Mouse (Mus musculus) brown adipose tissue, adult 24 weeks (tissue): ENCODE measurements around the gene Lck. TPM values are rescaled to one million over a fixed set of nuclear protein-coding genes. Genes with fewer than 3 reads are reported as not detected.
"Not testable (repeated sequence)": the region's sequence is repeated elsewhere in the genome, so short reads cannot be mapped to it uniquely, and the experiment has no call there.

ENCODE experiments used
- H3K27ac ChIP-seq: fragments of 200-500 bp; replicated peaks from 2 replicates; pipeline ENCODE4 v1.5.1; 2012; ENCODE audit warnings: low read depth, mild to moderate bottlenecking, low read length
- H3K4me1 ChIP-seq: fragments of 200-500 bp; 2 replicates; pipeline ENCODE4 v1.6.1; 2012; ENCODE audit warnings: low read length, mixed read lengths; ENCODE audit not compliant: control insufficient read depth, insufficient read depth, insufficient read length
- H3K4me3 ChIP-seq: fragments of 200-500 bp; 2 replicates; pipeline ENCODE4 v1.5.1; 2012; ENCODE audit warnings: low read depth, mild to moderate bottlenecking, low read length, moderate library complexity; ENCODE audit not compliant: insufficient read depth
- polyA plus RNA-seq: library from polyadenylated mRNA; stranded (reverse); fragments of >200 nt; gene quantifications from 2 replicates; pipeline ENCODE4 v1.2.4, GENCODE M21; 2012; ENCODE audit not compliant: missing spikeins, insufficient read depth, insufficient read length

The Lck gene
- polyA plus RNA-seq, 1 experiment: not detected

DNA sequence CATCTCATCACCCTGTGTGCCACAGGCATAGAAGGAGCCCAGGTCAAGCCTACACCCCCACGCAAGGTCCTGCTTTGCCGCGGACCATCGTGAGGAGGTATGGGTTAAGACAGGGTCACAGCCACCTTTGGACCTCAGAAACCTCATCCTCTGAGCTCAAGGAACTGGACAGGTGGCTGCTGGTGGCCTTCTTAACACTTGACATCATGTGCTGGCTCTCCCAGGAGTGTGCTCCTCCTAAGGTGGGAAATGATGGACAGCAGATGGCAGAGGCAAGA lies 409 bp downstream of the Lck start:
- Histone ChIP-seq H3K4me3 (no peak overlapping the region), H3K27ac (no peak overlapping the region)

DNA sequence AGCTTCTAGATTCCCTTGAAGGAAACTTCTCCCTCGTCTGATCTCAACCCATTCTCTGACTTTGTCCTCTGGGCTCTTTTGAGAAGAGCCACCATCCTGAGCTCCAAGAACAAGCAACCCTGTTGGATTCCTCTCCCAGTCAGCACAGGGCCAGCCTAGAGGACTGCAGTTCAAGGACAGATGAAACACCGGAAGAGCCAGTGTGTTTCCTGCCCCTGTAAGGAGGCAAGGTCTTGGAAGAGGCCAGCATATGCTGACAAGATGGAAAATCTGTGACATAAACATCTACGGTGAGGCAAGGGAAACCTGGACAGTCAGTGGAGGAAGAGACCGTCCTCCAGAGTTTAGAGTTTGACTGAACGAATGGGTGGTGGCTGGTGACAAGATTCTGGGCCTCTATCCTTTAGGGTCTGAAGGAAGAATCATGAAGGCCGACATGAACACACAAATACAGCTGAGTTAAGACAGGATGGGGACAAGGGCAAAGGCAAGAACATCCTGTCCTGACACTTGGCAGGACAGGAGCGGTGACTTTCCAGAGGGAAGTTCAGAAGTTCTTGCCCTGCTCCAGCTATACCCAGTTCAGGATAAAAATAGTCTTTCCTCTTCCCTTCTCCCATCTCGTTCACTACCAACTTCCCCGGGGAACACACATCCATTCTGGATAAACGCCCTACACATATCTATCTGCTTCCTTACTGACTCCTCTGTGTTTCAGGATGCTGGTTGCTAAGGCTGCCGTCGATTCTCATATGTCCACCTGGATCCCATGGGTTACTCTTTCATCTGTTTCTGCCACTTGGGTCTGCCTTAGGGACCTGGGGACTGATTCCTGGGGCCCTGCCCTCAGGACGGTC lies 977 bp downstream of the Lck start:
- H3K4me1 ChIP-seq: peaks cover 2% of the 10 kb centered on the region; the same call in 1 of the 2 replicates
- 0 out of 2 replicates have a peak overlapping the region, but pooled peaks have one; percentile 8 for H3K27ac ChIP-seq

More for the DNA sequence above, 409 bp downstream of the Lck start:
- H3K4me1 ChIP-seq: peaks cover 5% of the 10 kb centered on the region

GRCm38 (mm10) chr4:129571551-129572084 lies 1.8 kb downstream of the Lck start:
- H3K4me3 ChIP-seq: no peak overlapping the region
- H3K4me1 ChIP-seq: peaks cover 2% of the 10 kb centered on the region; the same call in 1 of the 2 replicates
- H3K27ac ChIP-seq: no peak overlapping the region

More for the DNA sequence above, 977 bp downstream of the Lck start:
- H3K4me3 ChIP-seq: no peak overlapping the region

DNA sequence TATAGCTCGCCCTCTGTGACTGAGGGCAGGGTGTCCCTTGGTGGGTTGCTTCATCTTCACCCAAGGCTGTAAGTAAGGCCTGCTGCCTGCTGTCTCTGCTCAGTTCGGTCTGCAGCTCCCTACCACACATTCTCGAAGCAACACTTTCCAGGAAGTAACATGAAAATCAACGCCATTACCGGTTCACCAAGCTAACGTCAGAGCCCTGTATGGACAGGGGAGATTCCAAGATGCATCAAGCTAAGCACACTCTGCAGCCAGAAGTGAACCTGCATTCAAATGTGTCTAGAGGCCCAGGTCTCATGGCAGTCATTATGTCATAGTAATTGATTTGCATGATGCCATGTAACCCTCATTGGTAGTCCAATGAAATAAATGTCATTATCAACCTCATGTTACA lies 3.4 kb downstream of the Lck start:
- peaks cover 2% of the 10 kb centered on the region; the same call in 1 of the 2 replicates for H3K4me1 ChIP-seq
- no peak overlapping the region for H3K4me3 ChIP-seq
- no peak overlapping the region for H3K27ac ChIP-seq

DNA sequence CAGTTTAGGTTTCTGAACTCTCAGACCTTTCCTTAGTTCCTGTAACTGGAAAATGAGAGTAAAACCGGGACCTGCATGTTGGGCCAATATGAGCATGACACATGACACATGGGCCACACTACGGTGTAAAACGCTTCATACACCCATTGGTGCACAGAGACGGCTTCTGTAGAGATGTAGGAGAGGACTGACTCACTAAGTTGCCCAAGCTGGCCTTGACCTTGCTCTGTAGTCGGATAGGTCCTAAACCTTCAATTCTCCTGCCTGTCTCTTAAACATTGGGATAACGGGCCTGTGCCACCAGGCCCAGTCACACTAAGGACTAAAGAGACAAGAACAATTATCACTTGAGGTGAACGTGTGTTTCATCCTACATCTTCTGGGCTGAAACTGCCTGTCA lies 5.1 kb downstream of the Lck start:
- peaks cover 2% of the 10 kb centered on the region; the same call in 1 of the 2 replicates for H3K4me1 ChIP-seq
- H3K4me3 ChIP-seq: no peak overlapping the region
- no peak overlapping the region for H3K27ac ChIP-seq

GRCm38 (mm10) chr4:129565139-129565538 lies 8.3 kb downstream of the Lck start:
- Histone ChIP-seq H3K4me3 (no peak overlapping the region), H3K4me1 (no peaks in the 10 kb centered on the region), H3K27ac (no peak overlapping the region)

DNA sequence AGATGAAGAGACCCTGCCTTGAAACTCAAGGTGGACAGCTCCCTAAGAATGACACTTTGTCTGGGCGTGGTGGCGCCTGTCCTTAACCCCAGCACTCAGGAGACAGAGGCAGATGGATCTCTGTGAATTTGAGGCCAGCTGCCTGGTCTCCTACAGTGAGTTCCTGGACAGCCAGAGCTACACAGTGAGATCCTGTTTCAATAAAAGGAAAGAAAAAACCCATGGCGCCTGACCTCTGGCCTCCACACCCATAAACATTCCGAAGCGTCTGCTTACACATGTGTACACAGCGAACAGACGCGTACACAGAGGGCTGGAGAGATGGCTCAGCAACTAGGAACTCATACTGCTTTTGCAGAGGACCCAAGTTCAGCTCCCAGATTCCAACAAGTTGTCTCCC lies 9.7 kb downstream of the Lck start:
- Histone ChIP-seq H3K4me1 (no peaks in the 10 kb centered on the region), H3K4me3 (no peak overlapping the region)

DNA sequence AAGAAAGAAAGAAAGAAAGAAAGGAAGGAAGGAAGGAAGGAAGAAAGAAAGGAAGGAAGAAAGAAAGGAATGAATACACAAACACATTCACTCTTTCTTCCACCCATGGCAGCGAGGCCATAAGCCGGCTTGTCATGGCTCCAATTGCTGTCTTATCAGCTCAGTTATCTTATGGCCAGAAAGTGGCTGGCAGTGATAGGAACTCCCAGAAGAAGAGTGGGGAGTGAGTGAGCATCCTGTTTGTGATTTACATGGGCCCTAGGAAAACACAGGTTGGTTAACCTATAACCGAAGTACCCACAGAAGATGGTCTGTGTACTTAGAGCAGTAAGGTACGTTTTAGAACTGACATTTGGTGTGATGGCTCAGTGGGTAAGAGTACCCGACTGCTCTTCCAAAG lies 12.3 kb downstream of the Lck start:
- H3K4me1 ChIP-seq: peaks cover 6% of the 10 kb centered on the region
- H3K27ac ChIP-seq: no peak overlapping the region
- no peak overlapping the region for H3K4me3 ChIP-seq

More for the DNA sequence above, 9.7 kb downstream of the Lck start:
- H3K27ac ChIP-seq: no peak overlapping the region

DNA sequence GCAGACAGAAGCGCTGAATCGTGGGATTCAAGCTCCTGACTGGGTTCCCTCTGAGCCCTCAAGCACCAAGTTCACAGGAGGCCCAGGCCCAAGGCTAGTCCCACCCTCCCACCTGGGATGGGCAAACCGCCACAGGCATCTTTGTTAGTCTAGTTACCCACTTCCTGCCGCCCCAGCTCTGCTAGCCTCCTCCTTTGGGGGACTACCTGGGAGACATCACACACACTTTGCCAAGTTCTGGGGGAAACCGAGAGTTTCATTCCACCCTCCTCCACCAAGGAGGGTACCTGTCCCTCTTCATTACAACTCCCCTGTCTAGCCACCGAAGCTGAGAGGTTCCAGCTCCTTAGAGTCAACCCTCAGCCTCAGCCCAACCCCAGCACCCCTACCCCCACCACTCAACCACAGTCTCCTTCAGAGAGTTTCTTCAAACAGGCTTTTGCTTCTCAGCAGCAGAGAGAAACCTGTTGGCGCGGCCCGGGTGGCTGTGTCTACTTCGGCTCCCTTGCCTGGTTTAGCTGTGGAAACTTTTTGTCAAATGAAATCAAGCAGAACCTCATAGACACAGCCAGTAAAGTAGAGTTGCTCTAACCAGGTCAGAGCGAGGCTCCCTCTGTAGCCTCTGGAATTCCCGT lies 15.0 kb downstream of the Lck start:
- Histone ChIP-seq H3K4me1 (peaks cover 11% of the 10 kb centered on the region), H3K27ac (no peak overlapping the region), H3K4me3 (no peak overlapping the region)

DNA sequence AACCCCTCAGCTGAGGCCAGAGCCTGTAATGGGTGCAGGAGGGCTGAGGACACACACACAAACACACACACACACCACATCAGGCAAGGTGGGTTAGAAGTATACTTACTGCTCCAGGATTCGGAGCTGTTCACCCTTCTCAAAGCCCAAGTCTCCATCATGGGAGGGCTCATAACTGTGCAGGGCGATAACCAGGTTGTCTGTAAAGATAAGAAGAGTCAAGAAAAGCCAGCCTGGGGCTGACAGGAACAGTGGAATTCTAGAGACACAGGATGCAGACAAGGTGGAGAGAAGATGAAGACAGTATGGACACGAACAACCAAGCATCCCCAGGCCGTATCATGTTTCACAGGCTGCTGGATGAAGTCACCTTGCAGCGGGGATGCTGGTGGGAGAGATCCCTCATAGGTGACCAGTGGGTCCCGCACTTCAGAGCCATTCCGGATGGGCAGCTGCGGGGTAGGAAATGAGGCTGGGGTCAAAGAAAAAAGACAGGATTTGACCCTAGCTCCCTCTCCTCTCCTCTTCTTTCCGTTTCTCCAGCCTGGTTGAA lies 16.1 kb downstream of the Lck start:
- Histone ChIP-seq H3K27ac (no peak overlapping the region), H3K4me3 (peak overlapping the region; percentile 58), H3K4me1 (peaks cover 11% of the 10 kb centered on the region)

DNA sequence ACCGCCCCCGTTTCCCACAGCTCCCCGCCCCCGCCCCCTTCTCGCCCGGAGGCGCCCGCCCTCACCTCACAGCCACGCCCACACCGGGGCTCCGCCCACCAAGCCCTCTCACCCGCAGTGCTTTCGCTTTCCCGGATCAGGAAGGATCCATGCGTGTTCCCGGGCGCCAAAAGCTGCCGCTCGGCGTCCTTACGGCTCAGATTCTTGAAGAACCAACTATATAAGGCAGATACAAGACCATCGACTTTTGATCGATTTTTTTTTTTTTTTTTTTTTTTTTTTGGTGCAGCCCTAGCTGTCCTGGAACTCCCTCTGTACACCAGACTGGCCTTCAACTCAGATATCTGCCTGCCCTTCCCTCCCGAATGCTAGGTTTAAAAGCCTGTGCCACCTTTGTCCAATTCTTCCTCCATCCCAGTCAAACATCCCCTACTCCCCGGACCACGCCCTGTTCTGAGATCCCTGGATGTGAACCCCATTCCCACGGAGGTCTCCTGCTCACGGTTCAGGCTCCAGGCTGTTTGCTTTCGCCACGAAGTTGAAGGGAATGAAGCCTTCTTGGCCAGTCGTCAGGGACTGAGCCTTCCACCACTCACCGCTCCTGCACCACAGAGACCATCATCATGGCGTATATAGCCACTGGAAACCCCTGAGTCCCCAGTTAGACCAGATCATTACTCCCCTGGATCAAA lies 16.8 kb downstream of the Lck start:
- peak overlapping the region; percentile 63 for H3K4me3 ChIP-seq
- peaks cover 11% of the 10 kb centered on the region for H3K4me1 ChIP-seq
- peak overlapping the region; percentile 56 for H3K27ac ChIP-seq

- peak overlapping the region; percentile 63 for H3K4me3 ChIP-seq
- peaks cover 11% of the 10 kb centered on the region for H3K4me1 ChIP-seq
- no peak overlapping the region for H3K27ac ChIP-seq
Measured at GRCm38 (mm10) chr4:129555862-129556531, 17.4 kb downstream of the Lck start.

- Histone ChIP-seq H3K4me1 (peaks cover 11% of the 10 kb centered on the region), H3K27ac (no peak overlapping the region), H3K4me3 (peak overlapping the region; percentile 63)
Measured at GRCm38 (mm10) chr4:129555421-129555861, 18.0 kb downstream of the Lck start.

GRCm38 (mm10) chr4:129554512-129554911 lies 18.9 kb downstream of the Lck start:
- H3K4me1 ChIP-seq: peaks cover 11% of the 10 kb centered on the region
- H3K4me3 ChIP-seq, H3K27ac ChIP-seq: not testable (repeated sequence)
